Comparison of ENCODE assay signal across 24 mouse cellular contexts in genomic region chr14:48187100-48187499, GRCm38 (mm10).
A peak's percentile ranks its signal among the peaks of the same experiment; 100 is the strongest.
DNase-seq lines count a peak whose midpoint lies in the region; ATAC-seq and TF ChIP-seq lines count a peak whose summit lies in the region.
"Had no signal": no experiment of that assay in that cellular context is flagged by ENCODE, and none has a peak within 500 bp of the region (broad histone marks: within the 10 kb centered on the region; RNA-seq: fewer than 3 reads in every experiment).

No protein-coding gene starts in this region.

- H3K4me1 ChIP-seq in forebrain, embryonic 11.5 days (replicated peaks; ENCODE audit: control insufficient read depth, insufficient read depth, low read length), result no peaks in the 10 kb centered on the region
- H3K4me1 ChIP-seq in forebrain, embryonic 14.5 days (ENCODE audit: control insufficient read depth, insufficient read depth, low read length), result no peaks in the 10 kb centered on the region
- no peaks in the 10 kb centered on the region for H3K4me1 ChIP-seq in forebrain, postnatal 0 days (ENCODE audit: insufficient read depth)
- H3K4me1 ChIP-seq in forebrain, embryonic 16.5 days (replicated peaks; ENCODE audit: control insufficient read depth, insufficient read depth, low read length), result no peaks in the 10 kb centered on the region

- peaks cover 3% of the 10 kb centered on the region; the same call in 1 of the 2 replicates for H3K36me3 ChIP-seq in forebrain, embryonic 11.5 days (ENCODE audit: control insufficient read depth, insufficient read depth, low read length)
- peaks cover 6% of the 10 kb centered on the region; the same call in 1 of the 2 replicates for H3K36me3 ChIP-seq in forebrain, embryonic 14.5 days (ENCODE audit: control insufficient read depth, insufficient read depth, low read length)
- peaks cover 3% of the 10 kb centered on the region; the same call in 1 of the 2 replicates for H3K36me3 ChIP-seq in forebrain, postnatal 0 days (ENCODE audit: insufficient read depth)
- no peaks in the 10 kb centered on the region; the same call in 1 of the 2 replicates for H3K36me3 ChIP-seq in forebrain, embryonic 16.5 days (ENCODE audit: control insufficient read depth, insufficient read depth)
- H3K36me3 ChIP-seq: G1E had no signal

- no peaks in the 10 kb centered on the region for H3K27me3 ChIP-seq in forebrain, embryonic 11.5 days (ENCODE audit: control insufficient read depth, insufficient read depth, low read length)
- no peaks in the 10 kb centered on the region for H3K27me3 ChIP-seq in forebrain, embryonic 14.5 days (replicated peaks; ENCODE audit: control insufficient read depth, insufficient read depth, low read length)
- no peaks in the 10 kb centered on the region for H3K27me3 ChIP-seq in forebrain, postnatal 0 days (ENCODE audit: insufficient read depth, low read length)
- no peaks in the 10 kb centered on the region for H3K27me3 ChIP-seq in forebrain, embryonic 16.5 days (replicated peaks; ENCODE audit: control insufficient read depth, insufficient read depth, low read length)
- H3K27me3 ChIP-seq: CH12.LX, Patski had no signal

- peak; percentile 50; the same call in 1 of the 2 replicates for ATAC-seq in cerebellum, adult (ENCODE audit: insufficient number of reproducible peaks, low FRiP score, low TSS enrichment)
- no peak for ATAC-seq in forebrain, embryonic 11.5 days (replicated peaks; ENCODE audit: low FRiP score)
- no peak for ATAC-seq in forebrain, embryonic 14.5 days
- ATAC-seq in forebrain, postnatal 0 days, result peak; percentile 55
- no peak for ATAC-seq in forebrain, embryonic 16.5 days
- ATAC-seq: activated CD4-positive, CD25-positive, alpha-beta regulatory T cell, adult 4 months; CD4-positive, CD25-positive, alpha-beta regulatory T cell, adult 4 months; Patski had no signal

- DNase-seq in cerebellum, postnatal 36 days, result no peak
- peak; percentile 34 for DNase-seq in forebrain, embryonic 11.5 days (ENCODE audit: low spot score)
- no peak for DNase-seq in forebrain, embryonic 14.5 days (ENCODE audit: low spot score)
- no peak for DNase-seq in forebrain, postnatal 0 days
- peak; percentile 40 for DNase-seq in brain, adult 2 months (ENCODE audit: low read depth, low spot score)
- no peak for DNase-seq in left cerebral cortex, postnatal 4 days
- DNase-seq: adrenal gland, adult 2 months; adrenal gland, adult 8-10 months; adrenal gland, postnatal 10 days; adrenal gland, postnatal 14 days; adrenal gland, postnatal 25 days; adrenal gland, postnatal 36 days; B cell, adult 2 months; cerebellum, adult 11 months; cerebellum, adult 11-12 months; cerebellum, adult 18-20 months; cerebellum, adult 2 months had no signal

- intact Hi-C loops in left cerebral cortex, postnatal 4 days (cut with DNase I), result no loop called here

- H3K4me2 ChIP-seq in forebrain, embryonic 11.5 days (ENCODE audit: low read depth, low read length, severe bottlenecking), result no peak overlapping the region
- no peak overlapping the region for H3K4me2 ChIP-seq in forebrain, embryonic 14.5 days (ENCODE audit: low read length)
- H3K4me2 ChIP-seq in forebrain, postnatal 0 days (ENCODE audit: low read depth), result no peak overlapping the region
- H3K4me2 ChIP-seq in forebrain, embryonic 16.5 days (ENCODE audit: low read length), result no peak overlapping the region

- H3K9ac ChIP-seq in forebrain, embryonic 11.5 days (ENCODE audit: low read length), result no peak overlapping the region
- H3K9ac ChIP-seq in forebrain, embryonic 14.5 days (ENCODE audit: low read length), result no peak overlapping the region
- no peak overlapping the region for H3K9ac ChIP-seq in forebrain, postnatal 0 days
- H3K9ac ChIP-seq in forebrain, embryonic 16.5 days (replicated peaks; ENCODE audit: low read depth, low read length), result no peak overlapping the region

- H3K4me3 ChIP-seq in forebrain, embryonic 11.5 days (ENCODE audit: low read depth, low read length), result no peak overlapping the region
- H3K4me3 ChIP-seq in forebrain, embryonic 14.5 days (ENCODE audit: low read depth, low read length), result no peak overlapping the region
- no peak overlapping the region for H3K4me3 ChIP-seq in forebrain, postnatal 0 days (ENCODE audit: low read depth, low read length)
- no peak overlapping the region for H3K4me3 ChIP-seq in forebrain, embryonic 16.5 days (replicated peaks; ENCODE audit: low read length)

- no peaks in the 10 kb centered on the region for H3K9me3 ChIP-seq in forebrain, embryonic 11.5 days (ENCODE audit: control insufficient read depth, low read length)
- H3K9me3 ChIP-seq in forebrain, embryonic 14.5 days (replicated peaks; ENCODE audit: control insufficient read depth, low read length), result 0 out of 2 replicates have a peak, but pooled peaks cover 5% of the 10 kb centered on the region
- no peaks in the 10 kb centered on the region for H3K9me3 ChIP-seq in forebrain, postnatal 0 days (ENCODE audit: low read length)
- H3K9me3 ChIP-seq in forebrain, embryonic 16.5 days (ENCODE audit: control insufficient read depth, low read length), result peaks cover 8% of the 10 kb centered on the region; the same call in 1 of the 2 replicates
- H3K9me3 ChIP-seq: G1E had no signal

- 85% methylated on average over 9 of the region's 9 CpGs for WGBS in forebrain, embryonic 11.5 days
- 78% methylated on average over 9 of the region's 9 CpGs for WGBS in forebrain, embryonic 14.5 days
- WGBS in forebrain, postnatal 0 days, result 66% methylated on average over 9 of the region's 9 CpGs
- 68% methylated on average over 9 of the region's 9 CpGs for WGBS in forebrain, embryonic 16.5 days

- H3K27ac ChIP-seq in forebrain, embryonic 11.5 days (ENCODE audit: low read depth, low read length), result no peak overlapping the region
- no peak overlapping the region for H3K27ac ChIP-seq in forebrain, embryonic 14.5 days (ENCODE audit: low read depth, low read length)
- H3K27ac ChIP-seq in forebrain, postnatal 0 days (ENCODE audit: low read depth, low read length), result no peak overlapping the region
- no peak overlapping the region for H3K27ac ChIP-seq in forebrain, embryonic 16.5 days (ENCODE audit: low read length)

- no peak for TF ChIP-seq CTCF in forebrain, postnatal 0 days (IDR thresholded peaks at IDR 0.05; ENCODE audit: low read depth)

Comparison
In these comparisons a context has a peak if more than half of its experiments do, and no peak if none do; other contexts are left out.
1. ATAC-seq: peak in cerebellum, adult (single experiment) and forebrain, postnatal 0 days (single experiment); none in forebrain, embryonic 11.5 days (single experiment), forebrain, embryonic 14.5 days (single experiment) and forebrain, embryonic 16.5 days (single experiment).
2. DNase-seq: peak in forebrain, embryonic 11.5 days (single experiment) and brain, adult 2 months (single experiment); none in cerebellum, postnatal 36 days (0 of 2), forebrain, embryonic 14.5 days (single experiment), forebrain, postnatal 0 days (single experiment) and left cerebral cortex, postnatal 4 days (single experiment).